Mouse (Mus musculus): ENCODE results near the gene Ecm1.

DNA sequence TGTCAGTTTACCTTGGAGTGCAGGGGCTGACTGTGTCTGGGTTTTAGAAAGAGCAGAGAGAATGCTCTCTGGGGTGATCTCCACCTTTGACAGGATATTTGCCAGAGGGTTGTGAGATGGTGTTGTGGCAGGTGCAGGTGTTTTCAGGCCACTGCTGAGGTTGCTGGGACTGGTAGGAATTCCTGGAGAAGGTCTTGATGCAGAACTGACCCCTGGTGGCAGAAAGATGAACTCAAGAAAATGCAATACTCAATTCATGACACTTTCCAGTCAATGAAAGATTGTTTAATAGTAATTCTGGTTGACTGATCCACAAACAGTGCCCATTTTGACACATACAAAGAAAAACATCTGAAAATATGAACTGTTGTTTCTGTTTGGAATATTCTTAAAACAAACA, 32.6 kb upstream of the Ecm1 start:
- no peak for TF ChIP-seq POLR2A (IDR thresholded peaks at IDR 0.05; ENCODE audit: control insufficient read depth, extremely low read depth, insufficient read depth, low read length, poor library complexity)
- peak; percentile 37; the same call in 1 of the 2 replicates for TF ChIP-seq CTCF (IDR thresholded peaks at IDR 0.05; ENCODE audit: borderline replicate concordance, control insufficient read depth, extremely low read depth, insufficient read depth, low read length, poor library complexity)

All from thymus, adult 2 months (tissue).